In genomic region chr8:126667721-126668656, GRCm38 (mm10) we compare ENCODE assay signal across 8 mouse cellular contexts.
DNase-seq lines count a peak whose midpoint lies in the region; ATAC-seq lines count a peak whose summit lies in the region.

No protein-coding gene starts in this region.

- no peak overlapping the region for H3K4me2 ChIP-seq in lung, embryonic 15.5 days

- peak; percentile 87 for DNase-seq in MN1 (ENCODE audit: low spot score)
- peak; percentile 70 to 71 for DNase-seq in cerebellum, adult 18-20 months
- peak; percentile 69 to 77 for DNase-seq in frontal cortex, postnatal 10 days (ENCODE audit: low spot score in 2 of 2)
- DNase-seq in heart, postnatal 4 days: peak; percentile 87
- DNase-seq in layer of hippocampus, adult 9-11 months: peak; percentile 87
- peak; percentile 55 for DNase-seq in right cerebral cortex, postnatal 14 days
- DNase-seq in spleen, postnatal 4 days (ENCODE audit: low spot score in 2 of 2): no peak

- H3K36me3 ChIP-seq in lung, embryonic 15.5 days: no peaks in the 10 kb centered on the region

- no peaks in the 10 kb centered on the region for H3K27me3 ChIP-seq in lung, embryonic 15.5 days

- no peak overlapping the region for H3K4me3 ChIP-seq in lung, embryonic 15.5 days

- H3K4me1 ChIP-seq in lung, embryonic 15.5 days: peaks cover 61% of the 10 kb centered on the region

- peak overlapping the region; percentile 99 for H3K27ac ChIP-seq in lung, embryonic 15.5 days

- peak; percentile 19; the same call in 1 of the 2 replicates for ATAC-seq in lung, embryonic 15.5 days (ENCODE audit: borderline replicate concordance, extremely low read depth, low FRiP score, low TSS enrichment)

- WGBS in lung, embryonic 15.5 days: 53% methylated on average over 16 of the region's 16 CpGs

- H3K9ac ChIP-seq in lung, embryonic 15.5 days: peak overlapping the region; percentile 41; the same call in 1 of the 2 replicates

- H3K9me3 ChIP-seq in lung, embryonic 15.5 days: no peaks in the 10 kb centered on the region

Comparison
In these comparisons a context has a peak if more than half of its experiments do, and no peak if none do; other contexts are left out.
1. DNase-seq: peak in MN1 (single experiment), cerebellum, adult 18-20 months (2 of 2), frontal cortex, postnatal 10 days (2 of 2), heart, postnatal 4 days (single experiment), layer of hippocampus, adult 9-11 months (single experiment) and right cerebral cortex, postnatal 14 days (single experiment); none in spleen, postnatal 4 days (0 of 2).